Mouse (Mus musculus) cortical plate, adult 2 months (tissue): ENCODE results near the gene Slc46a2. TPM values are rescaled to one million over a fixed set of nuclear protein-coding genes. Genes with fewer than 3 reads are reported as not detected.

Experiments
- H3K27ac ChIP-seq: fragments of 200-500 bp; 2 replicates; pipeline ENCODE4 v1.5.1; 2012; ENCODE audit warnings: low read length, control low read depth, inconsistent platforms; ENCODE audit not compliant: insufficient read depth
- H3K4me1 ChIP-seq: fragments of 200-500 bp; 2 replicates; pipeline ENCODE4 v1.6.1; 2011; ENCODE audit warnings: low read length; ENCODE audit not compliant: control insufficient read depth, insufficient read depth
- H3K4me3 ChIP-seq: fragments of 200-500 bp; 2 replicates; pipeline ENCODE4 v1.5.1; 2011; ENCODE audit warnings: mild to moderate bottlenecking, low read length, control low read depth; ENCODE audit not compliant: insufficient read depth
- CTCF ChIP-seq: fragments of 200-500 bp; IDR thresholded peaks from 2 replicates; pipeline ENCODE4 v1.5.1; 2011; ENCODE audit warnings: mild to moderate bottlenecking, control low read depth, low read length; ENCODE audit not compliant: insufficient read depth; ENCODE audit errors: extremely low read depth
- POLR2A ChIP-seq: fragments of 200-500 bp; IDR thresholded peaks from 2 replicates; pipeline ENCODE4 v1.6.1; 2011; ENCODE audit warnings: mild to moderate bottlenecking, low read length, control low read depth; ENCODE audit not compliant: insufficient read depth; ENCODE audit errors: extremely low read depth
- polyA plus RNA-seq: library from polyadenylated mRNA; depleted of rRNA; stranded (reverse); fragments of >200 nt; gene quantifications from 2 replicates; pipeline ENCODE4 v1.2.3, GENCODE M21; 2012

Gene Slc46a2
- polyA plus RNA-seq, 1 experiment, result not detected

DNA sequence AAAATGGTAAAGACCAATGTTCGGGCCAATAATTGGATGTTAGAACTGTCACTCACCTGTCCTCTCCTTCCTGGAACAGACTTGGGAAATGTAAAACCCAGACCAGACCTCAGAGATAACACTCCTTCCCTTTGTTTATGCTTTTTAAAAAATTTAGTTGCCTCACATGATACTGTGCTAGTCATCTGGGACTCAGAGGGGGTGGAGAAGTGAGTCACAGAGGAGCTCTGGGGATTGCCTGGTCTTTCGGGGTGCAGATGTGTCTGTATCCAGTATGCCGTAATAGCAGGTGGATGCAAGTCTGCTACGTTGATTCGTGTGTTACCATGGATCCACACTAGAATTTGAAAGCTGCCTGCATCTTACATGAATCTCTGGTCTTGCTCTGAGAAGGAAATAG lies 22.1 kb downstream of the Slc46a2 start:
- no peak for TF ChIP-seq CTCF
- no peak for TF ChIP-seq POLR2A
- no peak overlapping the region for H3K27ac ChIP-seq
- H3K4me1 ChIP-seq, result no peaks in the 10 kb centered on the region
- no peak overlapping the region for H3K4me3 ChIP-seq

DNA sequence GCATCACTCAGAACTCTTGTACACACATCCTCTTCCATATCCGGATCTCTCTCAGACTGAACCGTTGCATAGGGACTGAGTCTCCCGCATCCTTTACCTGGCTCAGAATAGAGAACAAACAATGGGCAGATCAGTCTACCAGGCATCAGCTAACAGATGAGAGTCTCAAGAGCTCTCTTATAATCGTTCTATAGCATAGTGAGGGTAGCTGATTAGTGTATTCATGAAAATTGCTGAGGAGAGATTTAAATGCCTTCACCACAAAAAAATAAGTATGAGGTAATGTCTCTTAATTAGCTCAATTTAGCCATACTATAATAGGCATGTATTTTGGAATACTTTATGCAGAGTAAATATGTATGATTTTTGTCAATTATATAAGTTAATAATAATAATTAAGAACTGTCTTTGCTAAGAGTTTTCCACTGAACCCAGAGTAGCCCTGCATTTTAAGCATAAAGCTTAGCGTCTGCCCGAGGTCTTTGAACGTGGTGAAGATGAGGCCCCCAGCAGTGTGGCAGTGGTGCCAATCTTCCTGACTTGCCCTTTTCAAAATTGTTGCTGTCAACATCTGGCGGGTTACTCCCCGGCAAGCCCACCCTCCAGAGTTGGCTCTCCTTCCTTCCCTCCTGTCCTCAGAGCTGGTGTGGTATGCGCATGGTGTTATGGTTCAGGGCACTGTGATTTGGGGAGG lies 23.0 kb downstream of the Slc46a2 start:
- TF ChIP-seq POLR2A, result no peak
- no peak for TF ChIP-seq CTCF
- H3K4me3 ChIP-seq, result no peak overlapping the region
- H3K4me1 ChIP-seq, result no peaks in the 10 kb centered on the region

DNA sequence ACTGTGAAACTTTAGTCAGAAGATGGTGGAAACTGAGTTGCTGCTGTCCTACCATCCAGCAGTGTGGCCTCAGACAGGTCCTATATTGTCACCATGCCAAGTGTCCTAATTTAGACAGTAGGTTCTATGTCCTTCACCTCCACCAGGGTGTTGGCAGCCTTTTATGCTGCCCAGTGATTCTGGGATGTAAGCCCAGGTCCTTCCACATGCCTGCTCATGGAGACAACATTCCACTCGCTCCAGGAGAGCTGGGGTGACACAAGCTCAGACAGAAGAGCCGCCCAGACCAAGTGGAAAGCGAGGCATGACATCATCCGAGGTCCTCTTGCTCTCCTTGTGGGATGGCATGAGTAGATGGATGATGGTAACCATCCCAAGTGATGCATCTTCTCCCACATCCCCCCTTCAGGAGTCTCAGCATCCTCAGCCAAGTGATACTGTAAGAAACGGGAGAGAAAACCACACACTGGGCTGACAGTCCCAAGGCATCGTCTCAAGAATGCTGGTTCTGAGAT lies 24.7 kb downstream of the Slc46a2 start:
- Histone ChIP-seq H3K4me3 (no peak overlapping the region), H3K27ac (no peak overlapping the region), H3K4me1 (no peaks in the 10 kb centered on the region)
- no peak for TF ChIP-seq CTCF
- TF ChIP-seq POLR2A, result no peak

More for the DNA sequence above, 23.0 kb downstream of the Slc46a2 start:
- H3K27ac ChIP-seq, result no peak overlapping the region

DNA sequence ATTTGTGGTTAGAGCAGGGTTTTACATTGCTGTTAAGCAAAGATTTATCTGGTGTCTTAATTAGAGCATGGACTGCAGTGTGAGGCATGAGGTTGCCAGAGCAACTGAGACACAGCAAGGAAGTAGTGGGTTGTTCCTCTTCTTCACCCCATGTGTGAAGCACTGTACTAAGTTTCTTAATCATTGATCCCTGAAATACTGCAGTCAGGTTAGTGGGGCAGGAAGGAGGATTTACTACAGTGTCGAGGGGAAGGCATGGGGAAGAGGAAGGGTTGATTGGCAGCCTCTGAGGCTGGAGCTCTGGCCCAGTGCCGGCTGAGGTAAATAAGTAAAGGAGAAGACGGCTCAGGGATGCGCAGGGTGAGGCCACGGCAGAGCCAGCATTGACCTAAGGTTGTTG lies 26.8 kb downstream of the Slc46a2 start:
- TF ChIP-seq POLR2A, result no peak
- H3K4me1 ChIP-seq, result no peaks in the 10 kb centered on the region
- no peak overlapping the region for H3K27ac ChIP-seq
- H3K4me3 ChIP-seq, result no peak overlapping the region

DNA sequence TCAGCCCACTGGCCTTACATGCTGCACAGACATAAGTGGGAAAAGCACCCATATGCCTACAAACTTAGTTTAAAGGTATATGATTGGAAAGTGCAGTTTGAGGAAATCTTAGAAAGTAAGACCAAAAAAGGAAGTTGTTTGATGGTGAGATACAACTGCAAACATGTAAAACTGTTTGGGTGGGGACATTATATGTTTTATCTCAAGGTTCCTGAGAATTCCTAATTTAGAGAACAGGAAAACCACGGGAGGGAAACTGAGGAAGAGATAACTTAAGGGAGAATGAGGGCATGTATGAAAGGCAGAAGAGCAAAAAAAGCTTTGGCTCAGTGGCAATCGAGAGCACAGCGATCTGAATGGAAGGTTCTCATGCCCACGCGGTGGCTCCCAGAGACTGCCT lies 27.8 kb downstream of the Slc46a2 start:
- Histone ChIP-seq H3K27ac (no peak overlapping the region), H3K4me3 (no peak overlapping the region), H3K4me1 (no peaks in the 10 kb centered on the region)
- TF ChIP-seq POLR2A (no peak), CTCF (no peak)

DNA sequence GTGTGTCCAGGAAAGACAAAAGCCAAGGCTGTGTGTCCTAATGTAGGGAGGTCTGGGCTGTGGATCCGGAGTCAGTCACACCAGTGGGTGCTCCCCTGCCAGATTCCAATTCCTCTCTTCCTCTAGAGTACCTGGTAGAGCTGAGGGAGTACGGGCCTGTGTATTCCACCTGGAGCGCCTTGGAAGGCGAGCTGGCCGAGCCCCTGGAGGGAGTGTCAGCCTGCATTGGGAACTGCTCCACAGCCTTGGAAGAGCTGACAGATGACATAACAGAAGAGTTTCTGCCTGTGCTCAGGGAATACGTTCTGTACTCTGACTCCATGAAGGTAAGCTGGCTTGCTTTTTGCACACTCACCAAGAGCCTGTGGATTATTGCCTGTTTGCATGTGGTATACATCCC lies 28.6 kb downstream of the Slc46a2 start:
- Histone ChIP-seq H3K4me1 (no peaks in the 10 kb centered on the region), H3K4me3 (no peak overlapping the region), H3K27ac (no peak overlapping the region)
- TF ChIP-seq POLR2A, result no peak
- no peak for TF ChIP-seq CTCF

DNA sequence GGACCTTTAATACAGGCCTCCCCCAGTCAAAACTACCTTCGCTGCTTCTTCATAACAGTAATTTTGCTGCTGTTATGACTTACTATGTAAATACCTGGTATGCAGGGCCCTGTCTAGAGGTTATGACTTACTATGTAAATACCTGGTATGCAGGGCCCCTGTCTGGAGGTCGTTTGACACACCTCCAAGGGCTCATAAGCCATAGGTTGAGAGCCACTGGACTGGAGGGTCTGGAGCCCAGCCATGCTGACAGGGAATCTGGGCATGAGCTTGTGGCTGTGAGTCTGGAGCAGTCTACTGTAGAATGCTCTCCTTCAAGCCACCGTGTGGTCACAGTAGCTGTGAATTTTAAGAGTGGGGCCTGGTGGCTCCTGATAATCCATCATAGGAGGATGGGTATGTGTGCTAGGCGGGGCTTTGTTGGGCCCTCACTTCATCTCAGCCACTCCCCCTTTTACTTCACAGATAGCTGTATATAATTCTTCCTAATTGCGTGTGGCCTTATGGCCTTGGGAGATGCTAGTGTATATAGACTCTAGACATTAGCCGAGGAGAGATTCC lies 30.6 kb downstream of the Slc46a2 start:
- Histone ChIP-seq H3K4me1 (no peaks in the 10 kb centered on the region), H3K4me3 (no peak overlapping the region)
- no peak for TF ChIP-seq CTCF
- TF ChIP-seq POLR2A, result no peak

DNA sequence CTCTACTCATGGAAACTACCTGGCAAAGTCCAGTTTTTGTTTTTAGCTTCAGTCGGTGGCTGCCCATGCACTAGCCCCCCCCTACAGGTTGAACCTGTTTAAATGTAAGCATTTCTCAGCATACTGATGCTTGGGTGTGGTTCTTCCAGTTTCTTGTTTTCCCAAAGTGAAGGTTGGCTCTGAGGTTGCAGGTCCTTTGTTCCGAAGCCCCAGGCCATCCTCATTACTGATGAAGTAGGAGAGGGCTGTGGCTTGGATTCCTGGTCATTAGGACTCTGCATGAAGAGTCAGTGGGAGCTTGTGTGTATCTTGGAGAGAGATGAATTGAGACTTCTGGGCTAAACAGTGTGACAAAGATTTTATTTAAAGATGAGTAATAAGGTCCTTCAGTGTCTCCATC lies 33.6 kb downstream of the Slc46a2 start:
- no peak overlapping the region for H3K4me3 ChIP-seq
- TF ChIP-seq POLR2A, result no peak
- no peaks in the 10 kb centered on the region for H3K4me1 ChIP-seq
- no peak overlapping the region for H3K27ac ChIP-seq

More for the DNA sequence above, 30.6 kb downstream of the Slc46a2 start:
- no peak overlapping the region for H3K27ac ChIP-seq

DNA sequence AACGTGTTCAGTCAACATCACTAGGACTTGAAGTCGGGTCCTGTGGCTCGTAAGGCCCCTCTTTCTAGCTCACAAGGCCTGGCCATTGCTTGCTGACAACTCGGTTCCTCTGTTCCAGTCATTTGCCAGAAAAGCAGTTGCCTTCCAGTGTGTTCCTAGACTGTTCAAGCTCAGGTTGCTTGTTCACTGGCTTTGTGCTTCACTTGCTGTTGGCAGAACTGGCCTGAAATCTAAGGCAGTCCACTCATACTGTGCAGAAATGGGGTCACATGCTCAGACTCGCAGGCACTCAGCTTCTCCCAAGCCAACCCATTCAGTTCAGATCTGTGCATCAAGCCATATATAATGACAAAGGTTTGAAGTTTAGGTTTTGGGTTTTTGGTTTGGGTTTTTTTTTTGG lies 34.1 kb downstream of the Slc46a2 start:
- no peaks in the 10 kb centered on the region for H3K4me1 ChIP-seq

DNA sequence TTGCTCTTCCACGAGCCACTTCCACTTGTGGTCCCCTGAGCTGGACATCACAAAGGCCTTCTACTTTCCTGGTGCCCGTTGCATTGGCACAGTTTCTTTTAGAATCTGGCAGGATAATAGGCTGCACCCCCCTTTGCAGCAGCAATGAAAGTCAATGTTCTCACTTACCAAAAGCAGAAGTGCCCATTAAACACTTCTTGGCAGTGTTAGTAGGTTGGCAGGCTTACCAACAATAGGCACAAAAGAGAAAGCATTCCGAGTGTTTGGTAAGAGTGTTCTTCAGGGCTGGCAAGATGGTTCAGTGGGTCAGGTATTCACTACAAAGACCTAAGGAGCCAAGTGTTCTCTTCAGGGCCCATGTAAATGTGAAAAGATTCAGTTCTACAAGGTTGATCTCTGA lies 35.4 kb downstream of the Slc46a2 start:
- TF ChIP-seq POLR2A (no peak), CTCF (no peak)
- Histone ChIP-seq H3K4me1 (no peaks in the 10 kb centered on the region), H3K4me3 (no peak overlapping the region), H3K27ac (no peak overlapping the region)

More for the DNA sequence above, 34.1 kb downstream of the Slc46a2 start:
- no peak overlapping the region for H3K4me3 ChIP-seq
- TF ChIP-seq POLR2A (no peak), CTCF (no peak)
- no peak overlapping the region for H3K27ac ChIP-seq
